Mouse (Mus musculus) spleen, adult 2 months (tissue): Measurements from ENCODE around the gene Prkn. TPM values are rescaled to one million over a fixed set of nuclear protein-coding genes. Genes with fewer than 3 reads are reported as not detected.

Experiments used
- DNase-seq, 2 experiments: peaks; one replicate each; pipeline versions ENCODE4 v3.0.0 to v3.0.0-alpha.2; 2012 to 2021; ENCODE audit warnings: low spot score in 2 of 2, low read depth in 1 of 2
- H3K27ac ChIP-seq: fragments of 200-500 bp; 2 replicates; pipeline ENCODE4 v1.5.1; 2012; ENCODE audit warnings: low read length, inconsistent platforms; ENCODE audit not compliant: insufficient read depth
- H3K27me3 ChIP-seq: fragments of 200-500 bp; 2 replicates; pipeline ENCODE4 v1.6.1; 2012; ENCODE audit warnings: mild to moderate bottlenecking, moderate library complexity, low read length, inconsistent platforms; ENCODE audit not compliant: control insufficient read depth, insufficient read depth
- H3K36me3 ChIP-seq: fragments of 200-500 bp; 2 replicates; pipeline ENCODE4 v1.6.1; 2012; ENCODE audit warnings: mild to moderate bottlenecking, low read length, inconsistent platforms; ENCODE audit not compliant: control insufficient read depth, insufficient read depth
- H3K4me1 ChIP-seq: fragments of 200-500 bp; 2 replicates; pipeline ENCODE4 v1.6.1; 2011; ENCODE audit warnings: inconsistent platforms; ENCODE audit not compliant: control insufficient read depth, insufficient read depth, insufficient read length
- H3K4me3 ChIP-seq: fragments of 200-500 bp; 2 replicates; pipeline ENCODE4 v1.5.1; 2011; ENCODE audit warnings: mild to moderate bottlenecking, inconsistent platforms; ENCODE audit not compliant: insufficient read depth, insufficient read length; ENCODE audit errors: extremely low read depth
- CTCF ChIP-seq: fragments of 200-500 bp; IDR thresholded peaks from 2 replicates; pipeline ENCODE4 v1.5.1; 2011; ENCODE audit warnings: mild to moderate bottlenecking, inconsistent platforms; ENCODE audit not compliant: insufficient read depth, insufficient read length, insufficient replicate concordance; ENCODE audit errors: extremely low read depth
- POLR2A ChIP-seq: fragments of 200-500 bp; IDR thresholded peaks from 2 replicates; pipeline ENCODE4 v1.6.1; 2011; ENCODE audit warnings: low read depth, low read length, inconsistent platforms
- WGBS: fragments of 180-500 bp; shearing (Covaris S2); methylation state at CpG from one replicate; pipeline ENCODE4 v1.1.7; 2018; 5-methylcytosine and 5-hydroxymethylcytosine counted together
- polyA plus RNA-seq: library from polyadenylated mRNA; depleted of rRNA; stranded (reverse); fragments of >200 nt; gene quantifications from 2 replicates; pipeline ENCODE4 v1.2.3, GENCODE M21; 2012

The Prkn gene
- polyA plus RNA-seq, 1 experiment, result 0.72 TPM

GRCm38 (mm10) chr17:11642328-11642727, 802.1 kb downstream of the Prkn start:
- DNase-seq, result no peak
- WGBS, result 84% methylated on average over 1 of the region's 1 CpGs
- no peaks in the 10 kb centered on the region for H3K36me3 ChIP-seq
- no peak overlapping the region for H3K27ac ChIP-seq
- H3K27me3 ChIP-seq, result no peaks in the 10 kb centered on the region
- H3K4me3 ChIP-seq, result no peak overlapping the region
- TF ChIP-seq CTCF (no peak), POLR2A (no peak)
- H3K4me1 ChIP-seq, result no peaks in the 10 kb centered on the region

GRCm38 (mm10) chr17:11644016-11644415, 803.8 kb downstream of the Prkn start:
- Histone ChIP-seq H3K27ac (no peak overlapping the region), H3K4me1 (no peaks in the 10 kb centered on the region), H3K27me3 (no peaks in the 10 kb centered on the region), H3K4me3 (no peak overlapping the region), H3K36me3 (no peaks in the 10 kb centered on the region)
- 90% methylated on average over 4 of the region's 4 CpGs for whole genome bisulfite sequencing
- TF ChIP-seq POLR2A, result no peak
- no peak for TF ChIP-seq CTCF
- DNase-seq, result no peak

DNA sequence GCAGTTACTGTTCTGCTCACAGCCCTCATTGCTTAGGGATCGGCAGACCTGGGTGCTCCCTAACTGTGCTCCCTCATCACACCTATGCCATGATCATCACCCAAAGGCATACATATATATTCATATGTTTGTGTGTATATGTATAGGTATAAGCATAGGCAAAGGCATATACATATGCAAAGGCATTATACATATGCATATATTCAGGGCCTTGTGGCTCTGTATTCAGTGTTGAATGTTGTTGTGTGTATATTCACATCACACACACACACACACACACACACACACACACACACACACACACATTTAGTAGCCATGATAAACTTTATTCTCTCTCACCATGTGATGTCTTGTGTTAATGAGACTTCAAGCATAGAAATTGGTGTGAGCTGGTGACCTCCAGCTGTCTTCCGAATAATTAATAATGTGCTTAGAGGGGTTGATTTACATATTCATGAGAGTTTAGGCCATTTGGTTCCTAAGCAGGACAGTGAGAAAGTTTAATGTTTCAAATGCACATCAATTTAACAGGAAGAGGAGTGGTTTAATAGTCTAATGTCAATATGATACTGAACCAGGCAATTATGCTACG, 804.8 kb downstream of the Prkn start:
- Histone ChIP-seq H3K36me3 (no peaks in the 10 kb centered on the region), H3K4me1 (no peaks in the 10 kb centered on the region), H3K27ac (no peak overlapping the region), H3K4me3 (no peak overlapping the region), H3K27me3 (no peaks in the 10 kb centered on the region)
- TF ChIP-seq POLR2A (no peak), CTCF (no peak)
- WGBS, result 92% methylated on average over 3 of the region's 3 CpGs
- no peak for DNase-seq

DNA sequence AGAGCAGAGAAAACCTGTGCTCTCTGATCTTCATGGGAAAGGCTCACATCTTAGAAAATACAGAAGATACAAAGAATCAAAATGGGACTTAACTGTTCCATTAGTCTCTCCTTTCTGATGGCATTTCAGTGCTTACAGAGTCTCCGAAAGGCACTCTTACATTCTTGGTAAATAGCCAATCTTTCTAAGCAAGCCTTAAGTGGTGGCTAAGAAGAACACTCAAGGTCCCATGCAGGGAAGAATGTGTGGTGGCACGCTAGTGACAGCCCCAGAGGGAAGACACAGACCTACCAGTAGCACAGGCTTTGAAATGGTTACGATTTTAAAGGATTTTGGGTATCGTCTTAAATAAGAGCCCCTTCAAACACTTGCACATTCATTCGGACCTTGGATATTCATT, 816.2 kb downstream of the Prkn start:
- 79% methylated on average over 5 of the region's 5 CpGs for WGBS
- TF ChIP-seq POLR2A (no peak), CTCF (no peak)
- no peaks in the 10 kb centered on the region; the same call in 1 of the 2 replicates for H3K4me1 ChIP-seq

DNA sequence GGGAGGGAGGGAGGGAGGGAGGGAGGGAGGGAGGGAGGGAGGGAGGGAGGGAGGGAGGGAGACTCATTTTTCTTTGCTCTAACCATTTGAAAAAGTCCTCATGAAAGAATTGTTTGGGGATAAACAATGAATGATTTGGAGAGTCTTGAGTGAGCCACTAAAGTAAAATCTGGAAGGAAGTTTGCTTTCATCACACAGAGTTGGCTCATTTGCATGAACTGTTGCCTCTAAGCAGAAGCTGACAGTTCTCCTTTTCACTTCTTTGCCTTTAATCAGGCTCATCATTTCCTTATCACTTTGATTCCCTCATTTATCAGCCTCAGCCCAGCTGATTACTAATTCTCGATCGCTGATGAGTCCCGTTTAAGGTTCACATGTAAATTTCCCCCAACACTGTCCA, 816.7 kb downstream of the Prkn start:
- DNase-seq, result no peak
- no peak for TF ChIP-seq POLR2A
- no peak for TF ChIP-seq CTCF
- no peaks in the 10 kb centered on the region for H3K36me3 ChIP-seq
- no peak overlapping the region for H3K27ac ChIP-seq
- no peaks in the 10 kb centered on the region; the same call in 1 of the 2 replicates for H3K4me1 ChIP-seq
- no peaks in the 10 kb centered on the region for H3K27me3 ChIP-seq
- H3K4me3 ChIP-seq, result no peak overlapping the region
- 77% methylated on average over 3 of the region's 3 CpGs for whole genome bisulfite sequencing

More for the DNA sequence above, 816.2 kb downstream of the Prkn start:
- H3K36me3 ChIP-seq, result no peaks in the 10 kb centered on the region
- no peaks in the 10 kb centered on the region for H3K27me3 ChIP-seq
- no peak overlapping the region for H3K4me3 ChIP-seq
- DNase-seq, result no peak
- H3K27ac ChIP-seq, result no peak overlapping the region

GRCm38 (mm10) chr17:11661898-11662297, 821.7 kb downstream of the Prkn start:
- no peak overlapping the region for H3K4me3 ChIP-seq
- TF ChIP-seq CTCF (no peak), POLR2A (no peak)
- no peak for DNase-seq
- H3K27ac ChIP-seq, result no peak overlapping the region
- no peaks in the 10 kb centered on the region for H3K27me3 ChIP-seq
- 86% methylated on average over 1 of the region's 1 CpGs for WGBS
- no peaks in the 10 kb centered on the region for H3K36me3 ChIP-seq
- H3K4me1 ChIP-seq, result no peaks in the 10 kb centered on the region

DNA sequence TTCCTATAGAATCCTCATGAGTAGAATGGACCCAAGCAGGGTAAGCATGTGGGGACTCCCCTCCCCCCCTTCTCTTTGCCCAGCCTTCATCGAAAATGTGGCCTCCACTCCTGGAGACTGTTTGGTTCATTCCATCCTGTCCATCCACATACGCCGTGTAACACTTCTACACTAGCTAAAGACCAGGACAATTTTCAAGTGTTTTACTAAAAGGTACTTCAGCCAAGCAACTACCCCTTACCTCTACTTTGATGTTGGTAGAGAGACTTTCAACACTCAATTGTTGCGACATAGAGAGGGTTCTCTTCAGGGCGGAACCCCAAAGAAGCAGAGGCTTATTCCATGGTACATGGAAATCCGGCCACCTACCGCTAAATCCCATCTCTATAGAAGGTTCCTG, 823.3 kb downstream of the Prkn start:
- H3K27ac ChIP-seq, result no peak overlapping the region
- no peak overlapping the region for H3K4me3 ChIP-seq
- 88% methylated on average over 7 of the region's 7 CpGs for WGBS
- TF ChIP-seq POLR2A (no peak), CTCF (no peak)
- H3K36me3 ChIP-seq, result no peaks in the 10 kb centered on the region
- no peak for DNase-seq
- H3K27me3 ChIP-seq, result no peaks in the 10 kb centered on the region
- H3K4me1 ChIP-seq, result no peaks in the 10 kb centered on the region
